ENCODE assay signal across 8 mouse cellular contexts in genomic region chr5:37245651-37246050, GRCm38 (mm10). TPM values are rescaled to one million over a fixed set of nuclear protein-coding genes. Genes with fewer than 3 reads are reported as not detected.
DNase-seq lines count a peak whose midpoint lies in the region; ATAC-seq lines count a peak whose summit lies in the region.

No protein-coding gene starts in this region.

- under 1% methylated on average over 42 of the region's 42 CpGs for WGBS in intestine, embryonic 15.5 days
- under 1% methylated on average over 42 of the region's 42 CpGs for WGBS in liver, embryonic 12.5 days (ENCODE audit: insufficient replicate concordance)

- H3K4me2 ChIP-seq in intestine, embryonic 15.5 days (replicated peaks) = peak overlapping the region; percentile 77
- H3K4me2 ChIP-seq in liver, embryonic 12.5 days = peak overlapping the region; percentile 55

- no peaks in the 10 kb centered on the region for H3K36me3 ChIP-seq in intestine, embryonic 15.5 days
- H3K36me3 ChIP-seq in liver, embryonic 12.5 days = no peaks in the 10 kb centered on the region

- DNase-seq in left cerebral cortex, adult 18-20 months (ENCODE audit: low spot score in 2 of 2) = peak; percentile 75 to 79
- DNase-seq in left cerebral cortex, adult 11 months (ENCODE audit: low spot score) = no peak
- peak; percentile 88 for DNase-seq in cerebellum, adult 9-11 months
- DNase-seq in frontal cortex, postnatal 14 days (ENCODE audit: low spot score in 2 of 2) = peak; percentile 65 to 77
- peak; percentile 81 for DNase-seq in right cerebral cortex, postnatal 14 days
- no peak for DNase-seq in urinary bladder, postnatal 10 days (ENCODE audit: low spot score)

- H3K4me1 ChIP-seq in intestine, embryonic 15.5 days (replicated peaks) = peaks cover 15% of the 10 kb centered on the region
- peaks cover 25% of the 10 kb centered on the region for H3K4me1 ChIP-seq in liver, embryonic 12.5 days

- H3K27ac ChIP-seq in intestine, embryonic 15.5 days = no peak overlapping the region
- H3K27ac ChIP-seq in liver, embryonic 12.5 days = no peak overlapping the region

- ATAC-seq in intestine, embryonic 15.5 days = peak; percentile 48
- no peak for ATAC-seq in liver, embryonic 12.5 days

- H3K9ac ChIP-seq in intestine, embryonic 15.5 days = peak overlapping the region; percentile 26; the same call in 1 of the 2 replicates
- no peak overlapping the region for H3K9ac ChIP-seq in liver, embryonic 12.5 days

- peak overlapping the region; percentile 44 for H3K4me3 ChIP-seq in intestine, embryonic 15.5 days (replicated peaks)
- peak overlapping the region; percentile 44 for H3K4me3 ChIP-seq in liver, embryonic 12.5 days

- no peaks in the 10 kb centered on the region for H3K9me3 ChIP-seq in intestine, embryonic 15.5 days
- no peaks in the 10 kb centered on the region; the same call in 1 of the 2 replicates for H3K9me3 ChIP-seq in liver, embryonic 12.5 days (replicated peaks)

- peaks cover 70% of the 10 kb centered on the region for H3K27me3 ChIP-seq in intestine, embryonic 15.5 days (replicated peaks)
- peaks cover 84% of the 10 kb centered on the region for H3K27me3 ChIP-seq in liver, embryonic 12.5 days (replicated peaks)

RNA-seq across cellular contexts. Expression of gene Crmp1, which starts 3.9 kb away (rescaled TPM):
- 100 to 1,000 TPM; 164 to 181 TPM for total RNA-seq in left cerebral cortex, adult 18-20 months (2021)
- polyA plus RNA-seq in intestine, embryonic 15.5 days (2015; fragmentation: Nextera tagmentation; extraction: Ambion mirVana) = 32.2 and 33.6 TPM in 2 replicates
- polyA plus RNA-seq in liver, embryonic 12.5 days (2016; fragmentation: Nextera tagmentation; extraction: Ambion mirVana) = 2.4 and 2.7 TPM in 2 replicates

Comparison
In these comparisons a context has a peak if more than half of its experiments do, and no peak if none do; other contexts are left out.
1. DNase-seq: peak in left cerebral cortex, adult 18-20 months (2 of 2), cerebellum, adult 9-11 months (single experiment), frontal cortex, postnatal 14 days (2 of 2) and right cerebral cortex, postnatal 14 days (single experiment); none in left cerebral cortex, adult 11 months (single experiment) and urinary bladder, postnatal 10 days (single experiment).